Comparison of ENCODE assay signal across 1 mouse cellular context in the genomic region with DNA sequence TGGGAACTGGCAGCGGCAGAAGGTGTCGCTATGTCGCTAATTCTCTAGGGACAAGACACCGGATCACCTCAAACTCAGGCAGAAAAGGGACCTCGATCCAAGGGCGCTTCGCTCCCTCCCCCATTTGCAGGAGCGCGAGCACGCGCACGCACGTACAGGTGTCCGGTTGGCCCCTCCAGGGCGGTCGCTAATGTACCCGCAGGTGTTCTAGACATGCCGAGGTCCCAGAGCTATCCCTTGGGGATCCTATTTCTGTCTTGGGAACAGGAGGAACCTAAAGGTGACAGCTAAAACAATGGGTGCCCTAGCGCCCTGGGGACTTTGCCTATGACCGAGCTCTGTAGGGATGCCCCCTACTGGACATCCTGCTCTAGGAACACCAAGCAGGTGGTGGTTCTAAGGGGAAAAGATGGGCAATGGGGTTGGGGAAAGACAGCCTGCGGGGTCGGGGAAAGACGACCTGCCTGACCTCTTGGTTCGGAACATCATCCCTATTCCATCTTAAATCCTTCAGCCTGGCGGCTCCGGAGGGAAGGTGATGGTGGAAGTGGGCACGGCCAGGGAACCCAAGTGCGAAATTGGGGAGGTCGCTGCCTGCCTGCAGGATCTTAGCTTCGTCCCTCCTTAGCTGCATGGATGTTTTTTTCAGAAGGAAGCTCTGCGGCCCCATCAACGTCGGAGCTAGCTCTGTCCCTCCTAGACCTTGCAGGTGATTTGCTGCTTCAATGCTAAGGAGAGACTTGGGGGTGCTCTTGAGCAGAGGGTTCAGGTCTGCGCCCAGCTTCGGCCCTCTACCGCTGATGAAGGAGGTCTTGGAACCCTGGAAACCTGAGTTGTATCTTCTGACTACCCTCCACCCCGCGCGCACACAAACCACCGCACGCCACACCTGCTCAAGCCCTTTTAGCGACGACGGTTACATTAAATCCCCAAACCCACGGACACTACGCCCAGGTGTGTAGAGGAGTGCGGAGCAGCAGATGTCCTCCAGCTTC.
TF ChIP-seq lines count a peak whose summit lies in the region.

No protein-coding gene starts in this region.

TF ChIP-seq in CH12.LX, 34 proteins besides CTCF, POLR2A, EP300 and RAD21 (continued from another document):
- TF ChIP-seq HCFC1 (IDR thresholded peaks at IDR 0.05; ENCODE audit: low read depth, low read length) (no peak), GABPA (IDR thresholded peaks at IDR 0.05; ENCODE audit: insufficient replicate concordance, low read depth, low read length) (no peak), SMC3 (IDR thresholded peaks at IDR 0.05; ENCODE audit: low read depth, low read length) (peak; percentile 56), NRF1 (IDR thresholded peaks at IDR 0.05; ENCODE audit: low read depth, low read length) (no peak), BHLHE40 (IDR thresholded peaks at IDR 0.05; ENCODE audit: low read depth, low read length) (0 out of 2 replicates have a peak, but pooled peaks have one; percentile 22), SIN3A (IDR thresholded peaks at IDR 0.05; ENCODE audit: low read length) (no peak), JUN (IDR thresholded peaks at IDR 0.05; ENCODE audit: insufficient read depth, low read depth, low read length) (no peak), KAT2A (IDR thresholded peaks at IDR 0.05; ENCODE audit: insufficient replicate concordance, low read length) (no peak), MAFK (IDR thresholded peaks at IDR 0.05; ENCODE audit: insufficient replicate concordance, low read length) (no peak), MXI1 (IDR thresholded peaks at IDR 0.05; ENCODE audit: low read depth, low read length) (no peak; the same call in 1 of the 2 replicates), ZNF384 (IDR thresholded peaks at IDR 0.05; ENCODE audit: low read depth, low read length) (no peak), ZMIZ1 (IDR thresholded peaks at IDR 0.05; ENCODE audit: low read depth, low read length) (no peak), USF1 (IDR thresholded peaks at IDR 0.05; ENCODE audit: low read depth, low read length) (no peak), TBP (conservative IDR thresholded peaks at IDR 0.05; ENCODE audit: low read depth, low read length) (no peak), MAZ (IDR thresholded peaks at IDR 0.05; ENCODE audit: low read depth, low read length) (no peak), IRF4 (IDR thresholded peaks at IDR 0.05; ENCODE audit: low read depth, low read length) (0 out of 2 replicates have a peak, but pooled peaks have one; percentile 7)
